Mouse (Mus musculus) cerebellum, adult 11 months (tissue): ENCODE results near the gene Bcas2.

ENCODE experiments used
- DNase-seq: peaks from one replicate; pipeline ENCODE4 v3.0.0; 2022

The Bcas2 gene

GRCm38 (mm10) chr3:103223752-103224151 is 52.3 kb downstream of the Bcas2 start:
- DNase-seq: no peak

- no peak for DNase-seq
Measured at GRCm38 (mm10) chr3:103224231-103224765, 52.8 kb downstream of the Bcas2 start.

- DNase-seq: no peak
Measured at GRCm38 (mm10) chr3:103227729-103228128, 56.3 kb downstream of the Bcas2 start.
